Mouse (Mus musculus) stomach, postnatal 0 days (tissue): Measurements from ENCODE around the gene Spin2e.
"Not testable (repeated sequence)": the region's sequence is repeated elsewhere in the genome, so short reads cannot be mapped to it uniquely, and the experiment has no call there.

Source experiments
- CTCF ChIP-seq: IDR thresholded peaks from 2 replicates; pipeline ENCODE4 v1.5.1; 2016; ENCODE audit warnings: antibody characterized with exemption, low read depth, mild to moderate bottlenecking, moderate library complexity
- EP300 ChIP-seq: optimal IDR thresholded peaks from 2 replicates; pipeline ENCODE3; 2016; ENCODE audit warnings: antibody characterized with exemption

DNA sequence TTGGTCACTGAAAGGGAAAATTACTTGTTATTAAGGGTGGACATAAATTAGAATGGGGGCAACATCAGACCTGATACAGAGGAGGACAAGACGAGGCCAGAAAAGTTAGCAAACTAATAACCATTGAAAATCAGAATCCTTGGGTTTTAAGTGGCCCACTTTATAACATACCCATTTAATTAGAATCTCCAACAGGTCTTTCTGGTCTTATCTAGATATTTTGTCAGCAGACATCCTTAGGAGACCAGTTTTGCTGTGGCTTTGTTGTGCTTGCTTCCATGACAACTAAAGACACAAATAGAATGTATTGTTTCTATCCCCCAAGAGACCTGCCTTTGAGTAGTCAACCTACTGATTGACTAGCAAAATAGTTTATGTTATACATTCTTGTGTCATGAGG, 44.5 kb downstream of the Spin2e start, which contains the start of gene Gm21883:
- TF ChIP-seq CTCF, EP300: not testable (repeated sequence)
